Mouse (Mus musculus) intestine, postnatal 0 days (tissue): ENCODE results near the gene Gadd45b. TPM values are rescaled to one million over a fixed set of nuclear protein-coding genes. Genes with fewer than 3 reads are reported as not detected.

Experiments used
- ATAC-seq: fragments of 200-750 bp; cut with Nextera tagmentation; 2 replicates; pipeline ENCODE4 v1.8.0; 2017; ENCODE audit warnings: mild to moderate bottlenecking, moderate TSS enrichment, moderate library complexity
- H3K27ac ChIP-seq: fragments of 300-500 bp; sonication (generic); 2 replicates; pipeline ENCODE4 v1.5.1; 2014; ENCODE audit warnings: mild to moderate bottlenecking, low read depth, low read length, moderate library complexity
- H3K27me3 ChIP-seq: fragments of 300-500 bp; sonication (generic); replicated peaks from 2 replicates; pipeline ENCODE4 v1.6.1; 2014; ENCODE audit warnings: low read length, mixed read lengths; ENCODE audit not compliant: control insufficient read depth, insufficient read depth
- H3K36me3 ChIP-seq: fragments of 300-500 bp; sonication (generic); 2 replicates; pipeline ENCODE4 v1.6.1; 2014; ENCODE audit warnings: mild to moderate bottlenecking, moderate library complexity; ENCODE audit not compliant: control insufficient read depth, insufficient read depth
- H3K4me1 ChIP-seq: fragments of 300-500 bp; sonication (generic); replicated peaks from 2 replicates; pipeline ENCODE4 v1.6.1; 2014; ENCODE audit warnings: antibody characterized with exemption, low read length, mixed read lengths; ENCODE audit not compliant: control insufficient read depth, insufficient read depth
- H3K4me2 ChIP-seq: fragments of 300-500 bp; sonication (generic); replicated peaks from 2 replicates; pipeline ENCODE4 v1.6.1; 2014; ENCODE audit warnings: low read depth, mild to moderate bottlenecking, moderate library complexity
- H3K4me3 ChIP-seq: fragments of 300-500 bp; sonication (generic); 2 replicates; pipeline ENCODE4 v1.5.1; 2014; ENCODE audit warnings: low read depth, low read length
- H3K9ac ChIP-seq: fragments of 300-500 bp; sonication (generic); 2 replicates; pipeline ENCODE4 v1.6.1; 2014; ENCODE audit warnings: mild to moderate bottlenecking, low read depth, low read length
- H3K9me3 ChIP-seq: fragments of 300-500 bp; sonication (generic); 2 replicates; pipeline ENCODE4 v1.6.1; 2016; ENCODE audit warnings: mixed run types; ENCODE audit not compliant: control insufficient read depth
- CTCF ChIP-seq: sonication (generic); IDR thresholded peaks from 2 replicates; pipeline ENCODE4 v1.5.1; 2016; ENCODE audit warnings: low read depth, mild to moderate bottlenecking, control low read depth, antibody characterized with exemption, moderate library complexity
- WGBS: fragments of 180-500 bp; shearing (Covaris S2); extraction: QIAGEN DNeasy Blood & Tissue Kit; methylation state at CpG from one replicate; pipeline ENCODE4 v1.1.7; 2014; 5-methylcytosine and 5-hydroxymethylcytosine counted together
- polyA plus RNA-seq: library from polyadenylated mRNA; unstranded; fragments of >200 nt; fragmentation: Nextera tagmentation; extraction: Ambion mirVana; gene quantifications from 2 replicates; pipeline ENCODE4 v1.2.1, GENCODE M21; 2015

Gene Gadd45b
- polyA plus RNA-seq, 1 experiment from 2014 or later = 19.9 TPM

GRCm38 (mm10) chr10:80973722-80974121 lies 43.8 kb downstream of the Gadd45b start:
- no peak for TF ChIP-seq CTCF
- Histone ChIP-seq H3K4me2 (no peak overlapping the region), H3K27me3 (no peaks in the 10 kb centered on the region), H3K4me1 (peaks cover 15% of the 10 kb centered on the region), H3K9ac (no peak overlapping the region), H3K4me3 (no peak overlapping the region), H3K27ac (no peak overlapping the region), H3K36me3 (no peaks in the 10 kb centered on the region), H3K9me3 (no peaks in the 10 kb centered on the region)
- no peak for ATAC-seq
- WGBS = 68% methylated on average over 1 of the region's 1 CpGs

DNA sequence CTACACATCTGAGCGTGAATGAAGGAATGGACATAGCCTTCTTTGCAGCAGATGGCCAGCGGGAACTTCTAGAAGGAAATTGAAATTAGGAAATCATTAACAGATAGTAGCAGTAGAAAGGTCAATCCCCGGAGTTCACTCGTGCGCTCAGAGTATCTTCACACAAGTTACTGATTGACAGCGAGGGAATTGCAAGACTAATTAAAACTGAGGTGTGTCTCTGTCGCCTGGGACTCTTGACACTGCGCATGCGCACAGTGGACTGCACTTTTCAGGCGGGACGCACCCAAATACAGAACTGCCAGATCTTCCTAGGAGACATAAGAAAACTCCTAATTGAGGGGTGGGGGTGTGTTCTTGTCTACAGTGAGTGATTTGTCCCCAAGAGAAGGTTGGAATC lies 45.6 kb downstream of the Gadd45b start:
- Histone ChIP-seq H3K27ac (no peak overlapping the region), H3K9me3 (no peaks in the 10 kb centered on the region), H3K4me3 (no peak overlapping the region), H3K4me1 (peaks cover 15% of the 10 kb centered on the region), H3K27me3 (no peaks in the 10 kb centered on the region), H3K4me2 (peak overlapping the region; percentile 44; the same call in 1 of the 2 replicates), H3K9ac (no peak overlapping the region), H3K36me3 (no peaks in the 10 kb centered on the region)
- whole genome bisulfite sequencing = 40% methylated on average over 11 of the region's 11 CpGs
- no peak for TF ChIP-seq CTCF
- ATAC-seq = peak; percentile 92

- peak; percentile 56 for TF ChIP-seq CTCF
These were observed 51.8 kb downstream of the Gadd45b start for GRCm38 (mm10) chr10:80981564-80982112.

More at GRCm38 (mm10) chr10:80981564-80982112, 51.8 kb downstream of the Gadd45b start:
- WGBS = 60% methylated on average over 7 of the region's 7 CpGs
- Histone ChIP-seq H3K9me3 (no peaks in the 10 kb centered on the region), H3K4me2 (no peak overlapping the region), H3K4me1 (peaks cover 2% of the 10 kb centered on the region; the same call in 1 of the 2 replicates), H3K27ac (no peak overlapping the region), H3K9ac (no peak overlapping the region), H3K27me3 (no peaks in the 10 kb centered on the region), H3K36me3 (no peaks in the 10 kb centered on the region), H3K4me3 (no peak overlapping the region)
- ATAC-seq = no peak

Other genes with a start within 250 kb of the Gadd45b start
- 14.4 and 15.4 TPM in 2 replicates for gene Mob3a, start 228.1 kb upstream of the Gadd45b start, polyA plus RNA-seq
- 12.2 and 14.4 TPM in 2 replicates for gene Izumo4, start 227.9 kb upstream of the Gadd45b start, polyA plus RNA-seq
- gene Ap3d1, start 187.8 kb upstream of the Gadd45b start, polyA plus RNA-seq = 41.3 and 49.5 TPM in 2 replicates
- 6.2 and 7.6 TPM in 2 replicates for gene Dot1l, start 174.9 kb upstream of the Gadd45b start, polyA plus RNA-seq
- 35.5 and 39.0 TPM in 2 replicates for gene Sf3a2, start 131.9 kb upstream of the Gadd45b start, polyA plus RNA-seq
- 60.9 and 61.8 TPM in 2 replicates for gene Plekhj1, start 131.4 kb upstream of the Gadd45b start, polyA plus RNA-seq
- gene Amh, start 124.8 kb upstream of the Gadd45b start, polyA plus RNA-seq = not detected in 2 replicates
- 0.35 and 0.42 TPM in 2 replicates for gene Jsrp1, start 116.6 kb upstream of the Gadd45b start, polyA plus RNA-seq
- gene Oaz1, start 103.4 kb upstream of the Gadd45b start, polyA plus RNA-seq = 1,008 and 1,019 TPM in 2 replicates
- 0.04 TPM in 1 of 2 replicates, not detected in the other for gene Lingo3, start 86.0 kb upstream of the Gadd45b start, polyA plus RNA-seq
- gene Lsm7, start 74.9 kb upstream of the Gadd45b start, polyA plus RNA-seq = 129 and 130 TPM in 2 replicates
- 12.9 and 13.4 TPM in 2 replicates for gene Sppl2b, start 74.8 kb upstream of the Gadd45b start, polyA plus RNA-seq
- not detected in 2 replicates for gene Tmprss9, start 58.2 kb upstream of the Gadd45b start, polyA plus RNA-seq
- gene Timm13, start 29.1 kb upstream of the Gadd45b start, polyA plus RNA-seq = 358 and 367 TPM in 2 replicates
- 12.5 and 12.9 TPM in 2 replicates for gene Lmnb2, start 11.8 kb upstream of the Gadd45b start, polyA plus RNA-seq
- 0.81 and 1.2 TPM in 2 replicates for gene Gng7, start 84.9 kb downstream of the Gadd45b start, polyA plus RNA-seq
- 0.43 and 0.91 TPM in 2 replicates for gene Diras1, start 95.6 kb downstream of the Gadd45b start, polyA plus RNA-seq
- 10.5 and 11.1 TPM in 2 replicates for gene Slc39a3, start 107.4 kb downstream of the Gadd45b start, polyA plus RNA-seq
- gene Sgta, start 130.1 kb downstream of the Gadd45b start, polyA plus RNA-seq = 119 and 124 TPM in 2 replicates
- 11.6 and 12.0 TPM in 2 replicates for gene Thop1, start 140.0 kb downstream of the Gadd45b start, polyA plus RNA-seq
- gene Creb3l3, start 168.8 kb downstream of the Gadd45b start, polyA plus RNA-seq = 385 and 396 TPM in 2 replicates
- 258 and 259 TPM in 2 replicates for gene Map2k2, start 175.8 kb downstream of the Gadd45b start, polyA plus RNA-seq
- gene Zbtb7a, start 205.1 kb downstream of the Gadd45b start, polyA plus RNA-seq = 54.1 and 67.6 TPM in 2 replicates
- gene Pias4, start 237.8 kb downstream of the Gadd45b start, polyA plus RNA-seq = 32.8 and 36.5 TPM in 2 replicates
- gene Eef2, start 246.6 kb downstream of the Gadd45b start, polyA plus RNA-seq = 286 and 316 TPM in 2 replicates